Mouse (Mus musculus): ENCODE results near the gene Lmna. TPM values are rescaled to one million over a fixed set of nuclear protein-coding genes. Genes with fewer than 3 reads are reported as not detected.

Gene Lmna
- total and polyA plus RNA-seq, 2 experiments: 28.2 to 44.7 TPM

- Histone ChIP-seq H3K36me3 (ENCODE audit: control insufficient read depth, insufficient read depth, low read length) (no peaks in the 10 kb centered on the region), H3K4me3 (ENCODE audit: insufficient read depth, low read depth, low read length) (peak overlapping the region; percentile 59; the same call in 1 of the 2 replicates), H3K9ac (ENCODE audit: low read depth, low read length) (peak overlapping the region; percentile 69), H3K27me3 (ENCODE audit: control insufficient read depth, insufficient read depth, low read length) (no peaks in the 10 kb centered on the region), H3K79me2 (ENCODE audit: control insufficient read depth, insufficient read depth, low read length) (no peaks in the 10 kb centered on the region), H3K27ac (replicated peaks; ENCODE audit: insufficient read depth, low read depth, low read length) (no peak overlapping the region), H3K4me1 (ENCODE audit: control insufficient read depth, insufficient read depth, low read length) (no peaks in the 10 kb centered on the region)
- no peak for DNase-seq (ENCODE audit: extremely low read depth, low read depth, low spot score)
- TF ChIP-seq POLR2A (IDR thresholded peaks at IDR 0.05; ENCODE audit: extremely low read depth, insufficient read depth, low read length): no peak
- TF ChIP-seq CTCF (IDR thresholded peaks at IDR 0.05; ENCODE audit: low read depth, low read length): no peak
- 11% methylated on average over 40 of the region's 40 CpGs for WGBS
Measured at GRCm38 (mm10) chr3:88532689-88533511, 23.1 kb upstream of the Lmna start.

- 2% methylated on average over 12 of the region's 31 CpGs for WGBS
- DNase-seq (ENCODE audit: extremely low read depth, low read depth, low spot score): no peak
- TF ChIP-seq CTCF (IDR thresholded peaks at IDR 0.05; ENCODE audit: low read depth, low read length): no peak
- no peak for TF ChIP-seq POLR2A (IDR thresholded peaks at IDR 0.05; ENCODE audit: extremely low read depth, insufficient read depth, low read length)
- H3K27ac ChIP-seq (replicated peaks; ENCODE audit: insufficient read depth, low read depth, low read length): no peak within 1 kb of the TSS
- no peaks in the 10 kb centered on the region for H3K4me1 ChIP-seq (ENCODE audit: control insufficient read depth, insufficient read depth, low read length)
- no peaks in the 10 kb centered on the region for H3K79me2 ChIP-seq (ENCODE audit: control insufficient read depth, insufficient read depth, low read length)
- H3K27me3 ChIP-seq (ENCODE audit: control insufficient read depth, insufficient read depth, low read length): no peaks in the 10 kb centered on the region
- no peaks in the 10 kb centered on the region for H3K36me3 ChIP-seq (ENCODE audit: control insufficient read depth, insufficient read depth, low read length)
- peak within 1 kb of the TSS; percentile 69 for H3K9ac ChIP-seq (ENCODE audit: low read depth, low read length)
- peak within 1 kb of the TSS; percentile 70 for H3K4me3 ChIP-seq (ENCODE audit: insufficient read depth, low read depth, low read length)
Measured at GRCm38 (mm10) chr3:88532299-88532674, 22.5 kb upstream of the Lmna start, which contains the start of gene Mex3a. Gene Mex3a (plus strand): TSS chr3:88532395.

- H3K4me3 ChIP-seq (ENCODE audit: insufficient read depth, low read depth, low read length): peak overlapping the region; percentile 70
- no peaks in the 10 kb centered on the region for H3K36me3 ChIP-seq (ENCODE audit: control insufficient read depth, insufficient read depth, low read length)
- peak overlapping the region; percentile 56 for H3K9ac ChIP-seq (ENCODE audit: low read depth, low read length)
- DNase-seq (ENCODE audit: extremely low read depth, low read depth, low spot score): peak; percentile 22
- WGBS: under 1% methylated on average over 63 of the region's 63 CpGs
- H3K27me3 ChIP-seq (ENCODE audit: control insufficient read depth, insufficient read depth, low read length): no peaks in the 10 kb centered on the region
- H3K27ac ChIP-seq (replicated peaks; ENCODE audit: insufficient read depth, low read depth, low read length): no peak overlapping the region
- H3K4me1 ChIP-seq (ENCODE audit: control insufficient read depth, insufficient read depth, low read length): no peaks in the 10 kb centered on the region
- TF ChIP-seq CTCF (IDR thresholded peaks at IDR 0.05; ENCODE audit: low read depth, low read length) (no peak), POLR2A (IDR thresholded peaks at IDR 0.05; ENCODE audit: extremely low read depth, insufficient read depth, low read length) (no peak)
- no peaks in the 10 kb centered on the region for H3K79me2 ChIP-seq (ENCODE audit: control insufficient read depth, insufficient read depth, low read length)
Measured at GRCm38 (mm10) chr3:88531348-88532298, 21.9 kb upstream of the Lmna start.

GRCm38 (mm10) chr3:88530082-88530864, 20.5 kb upstream of the Lmna start:
- WGBS: 72% methylated on average over 11 of the region's 11 CpGs
- no peak overlapping the region for H3K9ac ChIP-seq (ENCODE audit: low read depth, low read length)
- H3K27ac ChIP-seq (replicated peaks; ENCODE audit: insufficient read depth, low read depth, low read length): no peak overlapping the region
- TF ChIP-seq POLR2A (IDR thresholded peaks at IDR 0.05; ENCODE audit: extremely low read depth, insufficient read depth, low read length): no peak
- no peak for TF ChIP-seq CTCF (IDR thresholded peaks at IDR 0.05; ENCODE audit: low read depth, low read length)
- H3K27me3 ChIP-seq (ENCODE audit: control insufficient read depth, insufficient read depth, low read length): no peaks in the 10 kb centered on the region
- H3K4me3 ChIP-seq (ENCODE audit: insufficient read depth, low read depth, low read length): no peak overlapping the region
- H3K4me1 ChIP-seq (ENCODE audit: control insufficient read depth, insufficient read depth, low read length): no peaks in the 10 kb centered on the region
- no peaks in the 10 kb centered on the region for H3K36me3 ChIP-seq (ENCODE audit: control insufficient read depth, insufficient read depth, low read length)
- H3K79me2 ChIP-seq (ENCODE audit: control insufficient read depth, insufficient read depth, low read length): no peaks in the 10 kb centered on the region
- DNase-seq (ENCODE audit: extremely low read depth, low read depth, low spot score): no peak

GRCm38 (mm10) chr3:88529204-88530000, 19.6 kb upstream of the Lmna start:
- H3K4me1 ChIP-seq (ENCODE audit: control insufficient read depth, insufficient read depth, low read length): no peaks in the 10 kb centered on the region
- H3K4me3 ChIP-seq (ENCODE audit: insufficient read depth, low read depth, low read length): no peak overlapping the region
- no peak overlapping the region for H3K27ac ChIP-seq (replicated peaks; ENCODE audit: insufficient read depth, low read depth, low read length)
- TF ChIP-seq POLR2A (IDR thresholded peaks at IDR 0.05; ENCODE audit: extremely low read depth, insufficient read depth, low read length): no peak
- TF ChIP-seq CTCF (IDR thresholded peaks at IDR 0.05; ENCODE audit: low read depth, low read length): no peak
- H3K27me3 ChIP-seq (ENCODE audit: control insufficient read depth, insufficient read depth, low read length): no peaks in the 10 kb centered on the region
- WGBS: 91% methylated on average over 7 of the region's 7 CpGs
- DNase-seq (ENCODE audit: extremely low read depth, low read depth, low spot score): no peak
- no peak overlapping the region for H3K9ac ChIP-seq (ENCODE audit: low read depth, low read length)
- no peaks in the 10 kb centered on the region for H3K36me3 ChIP-seq (ENCODE audit: control insufficient read depth, insufficient read depth, low read length)
- H3K79me2 ChIP-seq (ENCODE audit: control insufficient read depth, insufficient read depth, low read length): no peaks in the 10 kb centered on the region

Measured in liver, adult 2 months (tissue).